Mouse (Mus musculus) adrenal gland, postnatal 25 days (tissue): Measurements from ENCODE around the gene Igsf9. TPM values are rescaled to one million over a fixed set of nuclear protein-coding genes. Genes with fewer than 3 reads are reported as not detected.

ENCODE experiments used
- DNase-seq: peaks from one replicate; pipeline ENCODE4 v3.0.0; 2021; ENCODE audit warnings: mixed read lengths
- total RNA-seq: library from RNA; stranded (reverse); gene quantifications from 2 replicates; pipeline ENCODE4 v1.2.3, GENCODE M21; 2021

Igsf9 gene
- total RNA-seq, 1 experiment from 2014 or later, result 2.9 TPM

DNA sequence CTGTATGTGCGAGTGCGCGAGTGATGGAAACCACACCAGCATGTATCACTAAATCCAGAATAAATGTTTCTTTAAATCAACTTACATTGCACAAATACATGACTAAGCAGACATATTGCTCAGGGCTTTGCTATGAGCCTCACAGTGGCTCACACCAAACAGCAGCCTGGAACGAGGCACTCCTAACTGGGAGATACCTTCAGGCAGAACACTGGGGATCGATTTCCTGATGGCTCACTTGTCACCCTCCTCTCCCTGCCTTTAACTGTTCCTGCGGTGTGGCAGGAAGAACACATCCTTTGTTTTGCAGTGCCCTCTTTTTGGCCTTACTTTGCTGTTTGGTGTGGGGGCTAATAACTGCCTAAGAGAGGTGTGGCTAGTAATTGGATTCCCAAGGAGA is 38.1 kb downstream of the Igsf9 start:
- DNase-seq, result no peak

DNA sequence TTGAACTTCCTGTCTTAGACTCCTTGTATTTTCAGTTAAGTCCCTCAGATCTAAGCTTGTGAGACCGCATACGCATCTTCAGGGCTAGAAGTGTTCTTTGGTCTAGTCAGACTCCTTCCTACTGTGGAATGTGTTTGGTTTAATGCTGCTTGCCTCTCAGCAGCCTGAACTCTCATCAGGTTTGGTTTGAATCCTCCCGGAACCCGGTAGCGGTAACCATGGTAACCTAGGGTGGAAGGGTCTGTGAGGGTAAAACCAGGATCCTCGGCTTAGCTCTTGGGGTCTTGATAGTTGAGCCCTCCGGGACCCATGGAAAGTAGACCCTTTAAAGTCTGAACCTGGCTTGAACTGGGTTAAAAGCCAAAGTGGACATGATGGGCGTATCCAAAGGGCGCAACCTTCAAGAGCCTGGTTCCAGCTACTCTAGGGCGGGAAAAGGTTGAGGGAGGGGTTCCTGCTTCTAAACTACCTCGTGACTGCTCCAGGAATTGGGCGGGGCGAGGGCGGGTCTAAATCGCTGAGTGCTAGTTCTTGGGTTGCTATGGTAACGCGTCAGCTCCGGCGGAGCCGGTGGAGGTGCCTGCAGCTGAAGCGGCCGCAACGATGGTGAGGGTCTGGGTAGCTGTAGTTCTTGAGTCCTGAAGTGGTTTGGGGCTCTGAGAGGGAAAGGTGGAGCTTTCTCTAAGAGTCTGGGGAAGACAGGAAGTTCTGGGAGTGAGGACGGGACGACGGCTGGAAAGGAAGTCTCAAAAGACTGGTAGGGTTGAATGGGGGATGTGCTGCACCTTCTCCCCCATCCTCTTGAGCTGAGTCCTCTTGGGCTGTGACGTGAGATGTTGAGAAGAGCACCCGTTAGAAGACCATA is 39.2 kb downstream of the Igsf9 start, which contains the start of gene Cfap45:
TSS of gene Cfap45 (plus strand) at position 226 of the 865 bp plus-strand sequence.
- peak; percentile 75 for DNase-seq

DNA sequence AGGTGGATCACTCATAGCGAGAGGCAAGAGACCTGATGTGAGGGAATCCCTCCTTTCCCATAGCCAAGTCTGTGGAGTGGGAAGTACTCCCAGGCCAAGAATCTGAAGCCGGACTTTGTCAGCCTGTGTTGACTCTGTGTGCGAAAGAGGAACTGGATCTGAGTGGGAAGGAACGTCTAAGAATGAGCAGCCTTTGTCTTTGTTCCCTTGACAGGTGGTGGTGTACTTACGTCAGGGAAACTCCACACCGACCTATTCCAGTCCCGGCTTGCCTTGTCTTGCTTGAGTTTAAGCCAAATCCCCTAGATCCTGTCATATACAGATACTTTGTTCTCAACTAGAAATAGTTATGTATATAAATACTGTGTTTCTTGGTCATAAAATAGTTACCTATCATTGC is 40.9 kb downstream of the Igsf9 start:
- DNase-seq, result no peak

DNA sequence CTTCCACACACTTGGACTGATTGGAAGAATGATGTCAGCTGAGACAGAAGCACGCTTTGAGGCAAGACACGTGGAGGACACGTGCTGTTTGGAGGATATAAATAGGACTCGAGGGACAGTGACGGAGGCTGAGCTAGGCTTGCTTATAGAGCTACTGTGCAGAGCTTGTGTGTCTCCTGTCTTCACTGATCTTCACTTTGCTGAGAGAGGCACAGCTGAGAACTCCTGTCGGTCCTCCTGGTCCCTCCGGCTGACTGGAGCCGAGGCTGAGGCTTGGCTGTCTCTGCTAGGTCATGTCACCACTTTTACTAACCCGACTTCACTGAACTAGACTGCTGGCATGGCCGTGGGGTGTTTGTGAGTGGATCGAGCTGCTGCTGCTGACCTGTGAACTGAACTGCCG is 42.1 kb downstream of the Igsf9 start:
- DNase-seq, result no peak

DNA sequence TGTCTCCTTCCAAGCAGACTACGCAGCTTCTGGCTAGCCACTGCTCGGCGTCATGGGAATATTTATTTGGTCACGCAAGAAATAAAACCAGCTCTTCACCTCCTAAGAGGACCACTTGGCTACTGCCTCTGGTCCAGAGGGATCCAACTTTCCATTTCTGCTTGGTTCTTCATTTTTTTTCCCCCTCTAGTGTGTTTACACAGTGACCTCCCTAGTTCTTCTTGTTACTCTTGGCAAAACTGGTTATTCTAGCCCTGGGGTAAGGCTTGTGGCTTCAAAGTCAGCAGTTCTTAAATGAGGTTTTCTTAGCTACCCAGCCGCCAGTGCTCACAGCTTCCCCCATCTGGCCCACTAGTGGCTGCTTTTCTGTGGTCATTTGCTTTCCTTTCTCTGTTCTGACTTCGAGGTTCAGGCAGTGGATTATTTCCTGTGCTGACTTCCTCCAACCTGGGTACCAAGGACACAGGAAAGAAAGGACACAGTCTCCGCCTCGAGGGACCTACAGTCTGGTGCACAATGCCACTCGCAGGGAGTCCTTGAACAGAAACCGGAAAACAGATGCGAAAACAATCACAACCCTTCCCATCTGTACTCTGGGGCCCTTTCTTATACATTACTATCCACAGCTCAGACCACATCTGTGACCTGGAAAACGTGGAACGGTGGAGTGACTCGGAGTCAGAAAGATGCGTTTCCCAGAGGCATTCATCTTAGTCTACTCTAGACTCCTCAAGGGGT is 43.6 kb downstream of the Igsf9 start:
- DNase-seq, result no peak

DNA sequence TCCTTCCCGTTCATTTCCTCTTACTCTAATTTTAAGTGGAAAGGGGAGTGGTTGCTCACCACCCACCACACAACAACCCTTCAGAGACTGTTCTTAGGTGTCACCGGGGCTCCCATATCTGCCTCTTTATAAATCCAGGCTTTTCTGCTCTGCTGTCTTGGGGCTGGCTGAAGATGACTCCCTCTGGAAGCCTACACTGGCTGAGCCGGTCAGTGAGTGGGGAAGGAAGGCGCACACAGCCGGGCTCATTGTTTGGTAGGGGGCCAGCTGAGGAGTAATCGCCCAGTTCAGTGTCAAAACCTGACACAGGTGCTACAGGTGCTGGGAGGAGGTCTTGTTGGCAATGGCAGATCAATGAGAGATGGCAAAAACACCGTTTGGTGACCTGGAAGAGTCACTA is 44.4 kb downstream of the Igsf9 start:
- DNase-seq, result no peak

DNA sequence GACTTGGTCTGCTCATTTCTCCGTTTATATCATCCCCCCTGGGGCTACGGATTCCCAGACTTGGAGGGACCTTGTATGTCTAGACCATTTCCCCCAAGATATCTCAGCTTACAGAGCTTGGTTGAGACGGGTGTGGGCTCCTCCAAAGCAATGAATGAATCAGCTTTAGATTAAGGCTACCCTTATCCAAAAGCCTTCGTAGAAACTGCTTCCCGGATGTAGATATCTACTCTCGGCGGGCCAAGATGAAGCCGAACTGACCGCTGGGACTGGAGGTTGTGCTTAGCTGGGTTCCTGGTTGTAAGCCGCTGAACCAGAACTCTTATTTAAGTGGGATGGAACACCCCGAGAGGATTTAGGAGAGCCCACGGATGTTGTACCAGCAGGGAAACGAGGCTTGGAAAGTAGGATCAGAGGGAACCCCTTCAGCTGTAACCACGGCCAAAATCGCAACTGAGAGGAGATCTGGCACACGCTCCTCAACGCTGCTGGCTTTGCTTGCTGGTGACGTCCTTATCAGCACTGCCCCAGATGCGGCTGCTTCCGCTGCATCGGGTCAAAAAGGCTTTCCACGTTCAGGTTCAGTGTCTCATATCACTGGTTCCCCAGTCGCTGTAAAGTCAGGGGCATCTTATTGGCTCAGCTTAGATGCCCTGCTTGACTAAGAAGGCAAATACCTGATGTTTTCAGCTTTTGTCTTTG is 44.9 kb downstream of the Igsf9 start:
- DNase-seq, result no peak

DNA sequence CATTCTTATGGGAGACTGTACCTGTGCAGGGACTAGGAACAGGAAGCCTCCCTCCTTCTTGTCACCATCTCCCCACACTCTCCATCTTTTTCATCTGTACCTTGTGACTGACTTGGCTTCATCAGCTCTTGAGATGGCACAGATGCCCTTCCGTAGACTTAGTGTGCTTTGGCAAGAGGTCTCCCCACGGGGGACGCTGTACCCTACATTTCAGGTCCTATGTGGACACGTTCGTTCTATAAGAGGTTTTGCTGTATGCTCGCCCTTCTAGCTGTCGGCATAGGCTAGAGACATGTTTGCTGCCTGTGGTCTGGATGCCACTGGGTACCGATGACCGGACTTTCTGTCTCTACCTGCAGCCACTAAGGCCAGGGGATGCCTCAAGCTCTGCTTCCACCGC is 45.8 kb downstream of the Igsf9 start:
- DNase-seq, result no peak

DNA sequence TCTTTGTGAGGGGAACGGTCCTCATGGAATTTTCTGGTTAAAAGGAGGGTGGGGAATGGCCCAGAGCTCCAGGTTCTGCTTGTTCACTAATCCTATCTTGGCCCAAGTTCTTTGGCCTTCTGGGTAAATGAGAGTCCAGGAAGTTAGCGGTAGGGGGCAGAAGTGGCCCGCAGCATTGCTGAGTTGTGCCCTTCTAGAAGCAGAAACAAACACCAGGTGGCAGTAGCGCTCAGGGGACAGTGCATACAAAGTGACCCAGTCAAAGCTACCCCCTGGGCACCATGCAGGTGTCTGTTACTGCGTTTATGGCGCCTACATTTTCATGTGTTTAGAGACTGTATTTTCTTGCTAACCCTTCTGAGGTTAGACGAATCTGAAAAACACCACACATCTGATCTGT is 47.1 kb downstream of the Igsf9 start:
- peak; percentile 87 for DNase-seq

DNA sequence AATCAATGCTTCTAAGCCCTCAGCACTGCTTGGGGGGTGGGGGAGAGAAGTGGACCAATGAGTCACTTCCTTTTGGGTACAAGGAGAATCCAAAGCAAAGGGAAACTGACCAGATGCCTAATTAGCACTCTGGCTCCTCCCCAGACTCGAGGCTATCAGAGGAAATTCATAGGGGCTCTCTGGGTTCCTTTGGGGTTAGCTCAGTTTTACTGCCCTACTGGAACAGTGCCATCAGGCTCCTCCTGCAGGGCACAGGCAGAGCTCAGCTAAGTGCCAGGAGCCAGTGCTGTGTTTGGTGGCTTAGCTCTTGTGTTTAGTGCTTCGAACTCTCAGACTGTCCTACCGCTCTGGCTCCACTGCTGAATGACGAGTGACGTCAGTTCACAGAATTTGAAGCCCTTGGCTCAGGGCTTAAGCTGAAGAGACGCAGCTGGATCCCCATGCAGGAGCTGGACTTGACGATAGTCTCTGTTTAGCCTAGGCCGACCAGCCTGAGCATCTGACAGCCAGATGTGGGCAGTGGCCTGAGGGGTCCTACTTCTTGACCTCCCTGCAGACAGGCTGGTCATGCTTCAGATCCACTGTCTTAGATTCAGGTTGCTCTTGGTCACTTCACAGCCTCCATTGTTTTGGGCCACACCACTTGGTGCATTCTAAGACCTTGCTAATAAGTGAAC is 49.1 kb downstream of the Igsf9 start:
- DNase-seq, result no peak

DNA sequence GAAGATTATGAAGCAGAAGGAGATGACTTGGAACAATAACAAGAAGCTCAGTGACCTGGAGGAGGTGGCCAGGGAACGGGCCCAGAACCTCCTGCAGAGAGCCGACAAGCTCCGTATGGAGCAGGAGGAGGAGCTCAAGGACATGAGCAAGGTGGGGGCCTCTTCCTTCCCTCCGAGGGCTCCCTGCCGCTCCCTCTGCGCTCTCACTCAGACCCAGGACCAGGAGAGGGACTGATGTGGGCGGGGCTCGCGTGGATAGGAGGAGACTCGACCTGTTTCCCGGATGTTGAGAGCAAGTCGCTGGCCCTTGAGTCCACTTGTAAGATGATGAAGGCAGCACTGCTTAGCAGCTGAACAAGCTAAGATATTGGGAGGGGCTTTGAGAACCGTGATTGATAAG is 51.0 kb downstream of the Igsf9 start:
- peak; percentile 27 for DNase-seq

DNA sequence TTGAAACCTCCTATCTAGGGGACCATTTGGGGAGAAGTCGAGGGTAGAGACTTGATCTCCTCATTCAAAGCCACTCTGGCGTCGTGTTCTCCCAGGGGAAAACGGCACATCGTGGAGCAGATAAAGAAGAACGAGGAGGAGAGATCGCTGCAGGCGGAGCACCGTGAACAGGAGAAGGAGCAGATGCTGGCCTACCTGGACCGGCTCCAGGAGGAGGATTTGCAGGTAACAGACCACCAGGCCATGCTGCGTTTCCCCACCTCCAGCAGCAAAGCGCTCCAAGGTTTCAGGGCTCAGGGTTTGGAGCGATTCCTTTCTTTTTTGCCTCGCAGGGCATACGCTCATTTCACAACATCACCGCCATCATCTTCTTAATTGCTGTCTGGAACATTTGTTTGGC is 53.5 kb downstream of the Igsf9 start:
- no peak for DNase-seq

DNA sequence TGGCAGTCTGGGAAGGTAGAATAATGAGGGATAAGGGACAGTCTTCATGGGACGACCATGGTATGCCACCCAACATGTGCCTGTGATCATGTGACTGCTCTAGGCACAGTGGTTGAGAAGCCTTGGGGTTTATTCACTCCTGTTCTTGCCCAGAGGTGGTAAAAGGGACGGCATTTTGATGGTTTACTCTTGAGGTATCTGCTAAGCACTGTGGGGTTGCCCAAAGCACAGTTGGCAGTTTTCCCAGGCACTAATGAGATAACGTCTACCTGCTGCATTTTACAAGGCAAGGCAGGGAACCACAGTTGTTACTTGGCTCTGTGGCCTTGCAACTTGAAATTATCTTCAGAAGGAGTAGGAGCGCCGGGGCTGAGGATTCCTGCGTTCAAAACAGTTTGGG is 58.2 kb downstream of the Igsf9 start:
- DNase-seq, result no peak

DNA sequence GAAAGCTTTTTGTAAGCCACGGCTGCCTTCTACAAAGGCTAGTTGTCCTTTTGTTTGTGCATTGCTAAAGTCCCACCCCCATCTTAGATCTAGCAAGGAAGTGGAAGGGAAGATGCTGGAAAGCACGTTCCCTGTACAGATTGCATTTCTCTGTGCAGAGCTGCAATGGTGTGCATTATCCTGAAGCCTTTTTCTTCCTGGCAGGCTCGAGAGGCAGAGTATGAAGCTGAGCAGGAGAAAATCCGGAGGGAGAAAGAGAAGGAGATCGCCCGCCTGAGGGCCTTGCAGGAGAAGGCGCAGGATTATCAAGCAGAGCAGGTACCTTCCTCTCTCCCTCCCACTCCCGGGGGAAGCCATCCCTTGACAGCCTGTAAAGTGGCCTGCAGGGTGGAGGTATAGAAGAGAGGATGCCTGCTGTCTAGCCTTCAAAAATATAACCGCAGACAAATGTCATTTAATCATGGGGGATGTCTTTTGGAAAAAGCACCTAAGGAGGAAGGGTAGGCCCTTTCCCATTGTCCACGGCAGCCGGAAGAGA is 58.8 kb downstream of the Igsf9 start:
- no peak for DNase-seq

DNA sequence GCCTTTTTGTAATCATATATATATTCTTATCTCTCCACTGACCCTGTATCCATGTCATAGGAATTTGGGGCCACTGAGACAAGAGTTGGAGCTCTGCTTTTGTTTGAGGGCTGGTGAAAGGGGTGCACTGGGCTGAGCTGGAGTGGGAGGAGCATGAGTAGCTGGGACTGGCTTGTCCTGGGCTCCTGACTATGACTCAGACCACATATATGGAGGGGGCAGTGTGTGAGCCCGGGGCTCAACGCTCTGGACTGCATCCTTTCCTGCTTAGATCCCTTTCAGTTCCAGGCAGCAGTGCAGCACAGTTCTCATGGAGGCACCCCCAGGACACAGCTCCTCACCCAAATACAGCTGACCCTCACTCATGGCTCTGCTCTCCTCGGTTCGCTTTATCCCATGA is 64.5 kb downstream of the Igsf9 start:
- no peak for DNase-seq

Other genes starting within 250 kb of the Igsf9 start
- 0.88 and 2.3 TPM in 2 replicates for gene Atp1a4, start 223.4 kb upstream of the Igsf9 start, total RNA-seq
- gene Igsf8, start 220.1 kb upstream of the Igsf9 start, total RNA-seq, result 33.7 and 48.7 TPM in 2 replicates
- gene Atp1a2, start 183.7 kb upstream of the Igsf9 start, total RNA-seq, result 110 and 122 TPM in 2 replicates
- gene Kcnj9, start 152.5 kb upstream of the Igsf9 start, total RNA-seq, result 0.18 TPM in 1 of 2 replicates, not detected in the other
- 0.39 and 0.48 TPM in 2 replicates for gene Kcnj10, start 140.6 kb upstream of the Igsf9 start, total RNA-seq
- 11.8 and 13.1 TPM in 2 replicates for gene Pigm, start 105.2 kb upstream of the Igsf9 start, total RNA-seq
- gene Slamf9, start 6.4 kb upstream of the Igsf9 start, total RNA-seq, result 1.9 and 3.4 TPM in 2 replicates
- 80.7 and 88.8 TPM in 2 replicates for gene Tagln2, start 18.3 kb downstream of the Igsf9 start, total RNA-seq
- gene Cfap45, start 39.0 kb downstream of the Igsf9 start, total RNA-seq, result 1.3 TPM in 1 of 2 replicates, not detected in the other
- gene Vsig8, start 74.2 kb downstream of the Igsf9 start, total RNA-seq, result 0.33 TPM in 1 of 2 replicates, not detected in the other
- gene Slamf8, start 108.8 kb downstream of the Igsf9 start, total RNA-seq, result 0.24 TPM in 1 of 2 replicates, not detected in the other
- not detected in 2 replicates for gene Fcrl6, start 120.8 kb downstream of the Igsf9 start, total RNA-seq
- gene Dusp23, start 151.2 kb downstream of the Igsf9 start, total RNA-seq, result 7.1 and 8.4 TPM in 2 replicates
- gene Crp, start 216.3 kb downstream of the Igsf9 start, total RNA-seq, result 3.1 TPM in 1 of 2 replicates, not detected in the other